Mouse (Mus musculus) kidney, embryonic 15.5 days (tissue): ENCODE measurements around the gene Ttyh3. TPM values are rescaled to one million over a fixed set of nuclear protein-coding genes. Genes with fewer than 3 reads are reported as not detected.
A peak's percentile ranks its signal among the peaks of the same experiment; 100 is the strongest.

Experiments used
- ATAC-seq: fragments of 200-750 bp; cut with Nextera tagmentation; replicated peaks from 2 replicates; pipeline ENCODE4 v1.8.0; 2017; ENCODE audit warnings: moderate TSS enrichment; ENCODE audit not compliant: low FRiP score
- H3K27ac ChIP-seq: fragments of 300-500 bp; sonication (generic); 2 replicates; pipeline ENCODE4 v1.5.1; 2015; ENCODE audit warnings: mild to moderate bottlenecking, inconsistent platforms
- H3K27me3 ChIP-seq: fragments of 300-500 bp; sonication (generic); 2 replicates; pipeline ENCODE4 v1.6.1; 2015; ENCODE audit warnings: inconsistent platforms
- H3K36me3 ChIP-seq: fragments of 300-500 bp; sonication (generic); 2 replicates; pipeline ENCODE4 v1.6.1; 2015; ENCODE audit warnings: inconsistent platforms
- H3K4me1 ChIP-seq: fragments of 300-500 bp; sonication (generic); 2 replicates; pipeline ENCODE4 v1.6.1; 2015; ENCODE audit warnings: inconsistent platforms
- H3K4me2 ChIP-seq: fragments of 300-500 bp; sonication (generic); 2 replicates; pipeline ENCODE4 v1.6.1; 2015; ENCODE audit warnings: moderate library complexity, mild to moderate bottlenecking, inconsistent platforms
- H3K4me3 ChIP-seq: fragments of 300-500 bp; sonication (generic); replicated peaks from 2 replicates; pipeline ENCODE4 v1.5.1; 2015; ENCODE audit warnings: mild to moderate bottlenecking, inconsistent platforms
- H3K9ac ChIP-seq: fragments of 300-500 bp; sonication (generic); 2 replicates; pipeline ENCODE4 v1.6.1; 2015; ENCODE audit warnings: mild to moderate bottlenecking, inconsistent platforms
- H3K9me3 ChIP-seq: fragments of 300-500 bp; sonication (generic); replicated peaks from 2 replicates; pipeline ENCODE4 v1.6.1; 2016; ENCODE audit warnings: inconsistent platforms
- WGBS: fragments of 180-500 bp; shearing (Covaris S2); methylation state at CpG from one replicate; pipeline ENCODE4 v1.1.7; 2015; ENCODE audit warnings: mixed read lengths; 5-methylcytosine and 5-hydroxymethylcytosine counted together
- polyA plus RNA-seq: library from polyadenylated mRNA; unstranded; fragments of >200 nt; fragmentation: Nextera tagmentation; extraction: Ambion mirVana; gene quantifications from 2 replicates; pipeline ENCODE4 v1.2.1, GENCODE M21; 2015

Ttyh3 gene
- polyA plus RNA-seq, 1 experiment from 2014 or later = 39.9 TPM

GRCm38 (mm10) chr5:140622978-140623670, 25.7 kb downstream of the Ttyh3 start:
- peaks cover 60% of the 10 kb centered on the region for H3K36me3 ChIP-seq
- H3K4me3 ChIP-seq = no peak overlapping the region
- H3K9ac ChIP-seq = no peak overlapping the region
- 95% methylated on average over 23 of the region's 23 CpGs for WGBS
- H3K9me3 ChIP-seq = no peaks in the 10 kb centered on the region
- H3K4me1 ChIP-seq = peaks cover 27% of the 10 kb centered on the region
- H3K27me3 ChIP-seq = no peaks in the 10 kb centered on the region
- no peak for ATAC-seq
- no peak overlapping the region for H3K4me2 ChIP-seq
- H3K27ac ChIP-seq = no peak overlapping the region

- 67% methylated on average over 10 of the region's 10 CpGs for WGBS
- Histone ChIP-seq H3K36me3 (peaks cover 44% of the 10 kb centered on the region), H3K4me1 (peaks cover 32% of the 10 kb centered on the region), H3K4me3 (no peak overlapping the region), H3K4me2 (no peak overlapping the region), H3K27ac (peak overlapping the region; percentile 28; the same call in 1 of the 2 replicates), H3K9me3 (no peaks in the 10 kb centered on the region), H3K27me3 (no peaks in the 10 kb centered on the region), H3K9ac (no peak overlapping the region)
- no peak for ATAC-seq
Observed at GRCm38 (mm10) chr5:140621517-140621916, 27.3 kb downstream of the Ttyh3 start.

GRCm38 (mm10) chr5:140621092-140621491, 27.7 kb downstream of the Ttyh3 start:
- Histone ChIP-seq H3K27ac (peak overlapping the region; percentile 28; the same call in 1 of the 2 replicates), H3K9ac (no peak overlapping the region), H3K36me3 (peaks cover 43% of the 10 kb centered on the region), H3K4me1 (peaks cover 32% of the 10 kb centered on the region), H3K4me2 (no peak overlapping the region), H3K9me3 (no peaks in the 10 kb centered on the region), H3K27me3 (no peaks in the 10 kb centered on the region), H3K4me3 (no peak overlapping the region)
- ATAC-seq = no peak
- 64% methylated on average over 9 of the region's 9 CpGs for WGBS

GRCm38 (mm10) chr5:140619895-140620736, 28.7 kb downstream of the Ttyh3 start:
- H3K27me3 ChIP-seq = no peaks in the 10 kb centered on the region
- H3K27ac ChIP-seq = peak overlapping the region; percentile 51; the same call in 1 of the 2 replicates
- H3K36me3 ChIP-seq = peaks cover 40% of the 10 kb centered on the region
- H3K4me3 ChIP-seq = no peak overlapping the region
- H3K9ac ChIP-seq = no peak overlapping the region
- peaks cover 33% of the 10 kb centered on the region for H3K4me1 ChIP-seq
- H3K9me3 ChIP-seq = no peaks in the 10 kb centered on the region
- 55% methylated on average over 7 of the region's 7 CpGs for WGBS
- ATAC-seq = 0 out of 2 replicates have a peak, but pooled peaks have one; percentile 3
- no peak overlapping the region for H3K4me2 ChIP-seq

- WGBS = 23% methylated on average over 6 of the region's 6 CpGs
Observed at GRCm38 (mm10) chr5:140619151-140619771, 29.6 kb downstream of the Ttyh3 start.

GRCm38 (mm10) chr5:140617714-140618113, 31.1 kb downstream of the Ttyh3 start:
- Histone ChIP-seq H3K4me2 (no peak overlapping the region), H3K36me3 (peaks cover 40% of the 10 kb centered on the region), H3K4me3 (no peak overlapping the region), H3K4me1 (peaks cover 34% of the 10 kb centered on the region), H3K27me3 (no peaks in the 10 kb centered on the region), H3K9ac (no peak overlapping the region), H3K9me3 (no peaks in the 10 kb centered on the region), H3K27ac (peak overlapping the region; percentile 25)
- no peak for ATAC-seq
- WGBS = 70% methylated on average over 5 of the region's 5 CpGs

More at GRCm38 (mm10) chr5:140619151-140619771, 29.6 kb downstream of the Ttyh3 start:
- no peak overlapping the region for H3K4me2 ChIP-seq
- no peaks in the 10 kb centered on the region for H3K27me3 ChIP-seq
- H3K9me3 ChIP-seq = no peaks in the 10 kb centered on the region
- H3K36me3 ChIP-seq = peaks cover 40% of the 10 kb centered on the region
- H3K9ac ChIP-seq = no peak overlapping the region
- ATAC-seq = peak; percentile 38; the same call in 1 of the 2 replicates
- 0 out of 2 replicates have a peak overlapping the region, but pooled peaks have one; percentile 51 for H3K27ac ChIP-seq
- H3K4me1 ChIP-seq = peaks cover 33% of the 10 kb centered on the region
- no peak overlapping the region for H3K4me3 ChIP-seq

GRCm38 (mm10) chr5:140616691-140617090, 32.1 kb downstream of the Ttyh3 start:
- Histone ChIP-seq H3K9ac (no peak overlapping the region), H3K4me1 (peaks cover 37% of the 10 kb centered on the region), H3K27me3 (no peaks in the 10 kb centered on the region), H3K27ac (peak overlapping the region; percentile 55), H3K4me3 (no peak overlapping the region), H3K9me3 (no peaks in the 10 kb centered on the region), H3K36me3 (peaks cover 36% of the 10 kb centered on the region), H3K4me2 (no peak overlapping the region)
- no peak for ATAC-seq
- WGBS = 61% methylated on average over 9 of the region's 9 CpGs

- no peak for ATAC-seq
- WGBS = 79% methylated on average over 6 of the region's 6 CpGs
- no peaks in the 10 kb centered on the region for H3K9me3 ChIP-seq
- peaks cover 36% of the 10 kb centered on the region for H3K36me3 ChIP-seq
- no peaks in the 10 kb centered on the region for H3K27me3 ChIP-seq
- H3K4me2 ChIP-seq = no peak overlapping the region
- H3K27ac ChIP-seq = peak overlapping the region; percentile 55; the same call in 1 of the 2 replicates
- peaks cover 37% of the 10 kb centered on the region for H3K4me1 ChIP-seq
- H3K9ac ChIP-seq = no peak overlapping the region
- H3K4me3 ChIP-seq = no peak overlapping the region
Observed at GRCm38 (mm10) chr5:140616110-140616503, 32.7 kb downstream of the Ttyh3 start.

GRCm38 (mm10) chr5:140615321-140616109, 33.3 kb downstream of the Ttyh3 start:
- H3K9me3 ChIP-seq = no peaks in the 10 kb centered on the region
- WGBS = 82% methylated on average over 10 of the region's 10 CpGs
- no peaks in the 10 kb centered on the region for H3K27me3 ChIP-seq
- no peak overlapping the region for H3K27ac ChIP-seq
- no peak for ATAC-seq
- no peak overlapping the region for H3K4me2 ChIP-seq
- H3K36me3 ChIP-seq = peaks cover 36% of the 10 kb centered on the region
- no peak overlapping the region for H3K9ac ChIP-seq
- no peak overlapping the region for H3K4me3 ChIP-seq
- H3K4me1 ChIP-seq = peaks cover 41% of the 10 kb centered on the region

- H3K4me1 ChIP-seq = peaks cover 45% of the 10 kb centered on the region
- 87% methylated on average over 4 of the region's 4 CpGs for whole genome bisulfite sequencing
- H3K27me3 ChIP-seq = no peaks in the 10 kb centered on the region
- H3K4me2 ChIP-seq = no peak overlapping the region
- H3K27ac ChIP-seq = no peak overlapping the region
- ATAC-seq = no peak
- H3K9ac ChIP-seq = no peak overlapping the region
- H3K36me3 ChIP-seq = peaks cover 36% of the 10 kb centered on the region
- no peak overlapping the region for H3K4me3 ChIP-seq
- no peaks in the 10 kb centered on the region for H3K9me3 ChIP-seq
Observed at GRCm38 (mm10) chr5:140614837-140615236, 34.0 kb downstream of the Ttyh3 start.

- no peak for ATAC-seq
- no peak overlapping the region for H3K4me3 ChIP-seq
- WGBS = 96% methylated on average over 10 of the region's 10 CpGs
- H3K9me3 ChIP-seq = no peaks in the 10 kb centered on the region
- no peak overlapping the region for H3K27ac ChIP-seq
- no peaks in the 10 kb centered on the region for H3K27me3 ChIP-seq
- H3K9ac ChIP-seq = no peak overlapping the region
- H3K4me1 ChIP-seq = peaks cover 46% of the 10 kb centered on the region
- peaks cover 36% of the 10 kb centered on the region for H3K36me3 ChIP-seq
- no peak overlapping the region for H3K4me2 ChIP-seq
Observed at GRCm38 (mm10) chr5:140614141-140614540, 34.7 kb downstream of the Ttyh3 start.
